Mouse (Mus musculus) T-helper 17 cell (primary cell): ENCODE measurements at regions not wholly inside any gene's neighbourhood (a gene's known extent, or its start where the extent isn't known, plus 50 kb on each side); places are given as distances from the start of the nearest gene placed in this dataset.

Source experiments
- in situ Hi-C, 2 experiments: fragments of 300-600 bp; cut with MboI, MseI; formaldehyde crosslinking; loops; 1 replicate in 1 of 2; 2 replicates in 1 of 2; pipeline ENCODE4 v1.15.1; 2025; ENCODE audit warnings: high pct_unique_total_duplicates in 2 of 2

- in situ Hi-C loops, result no loop called here
Measured at GRCm38 (mm10) chr13:40652916-40653315, 85.3 kb downstream of the Tfap2a start.

- in situ Hi-C loops, result no loop called here
Measured at GRCm38 (mm10) chr13:40651056-40651455, 87.1 kb downstream of the Tfap2a start.

GRCm38 (mm10) chr13:40650036-40650709 is 88.0 kb downstream of the Tfap2a start:
- in situ Hi-C loops, result no loop called here

GRCm38 (mm10) chr13:40649096-40650035 is 88.8 kb downstream of the Tfap2a start:
- in situ Hi-C loops, result no loop called here

DNA sequence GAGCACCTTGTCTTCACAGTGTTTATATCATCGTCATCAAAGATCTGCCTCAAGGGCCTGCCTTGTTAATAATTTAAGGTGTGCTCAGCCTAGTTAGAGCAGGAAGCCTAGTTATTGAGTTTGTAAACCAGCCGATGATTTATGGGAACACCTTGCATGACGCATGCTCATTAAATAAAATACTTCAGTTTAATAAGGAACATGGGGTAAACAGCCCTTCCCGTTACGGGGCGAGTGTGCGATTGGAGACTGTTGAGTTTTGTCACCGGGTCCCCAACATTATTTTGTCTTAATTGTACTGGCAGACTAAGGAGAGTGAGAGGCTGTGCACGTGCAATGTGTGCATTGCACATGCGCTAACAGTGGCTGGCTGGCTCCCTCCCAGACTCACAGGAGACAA is 92.0 kb downstream of the Tfap2a start:
- in situ Hi-C loops, result no loop called here

DNA sequence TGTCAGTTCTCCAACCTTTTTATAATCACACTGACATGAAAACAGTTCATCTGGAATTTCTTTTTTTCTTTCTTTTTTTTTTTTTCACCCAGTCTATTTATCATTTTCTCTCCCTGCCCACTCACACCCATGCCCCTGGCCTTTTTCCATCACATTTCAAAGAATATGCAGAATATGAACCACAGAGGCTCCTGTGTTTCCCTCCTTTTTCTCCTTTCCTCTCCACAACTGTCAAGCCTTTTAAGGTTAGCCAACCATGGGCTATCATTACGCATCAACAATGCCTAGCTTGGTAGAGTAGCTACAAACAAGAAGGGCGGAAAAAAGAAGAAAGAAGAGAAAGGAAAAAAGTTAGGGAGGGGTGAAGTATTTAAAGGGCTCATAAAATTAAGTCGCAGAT is 92.5 kb downstream of the Tfap2a start:
- in situ Hi-C loops, result no loop called here

DNA sequence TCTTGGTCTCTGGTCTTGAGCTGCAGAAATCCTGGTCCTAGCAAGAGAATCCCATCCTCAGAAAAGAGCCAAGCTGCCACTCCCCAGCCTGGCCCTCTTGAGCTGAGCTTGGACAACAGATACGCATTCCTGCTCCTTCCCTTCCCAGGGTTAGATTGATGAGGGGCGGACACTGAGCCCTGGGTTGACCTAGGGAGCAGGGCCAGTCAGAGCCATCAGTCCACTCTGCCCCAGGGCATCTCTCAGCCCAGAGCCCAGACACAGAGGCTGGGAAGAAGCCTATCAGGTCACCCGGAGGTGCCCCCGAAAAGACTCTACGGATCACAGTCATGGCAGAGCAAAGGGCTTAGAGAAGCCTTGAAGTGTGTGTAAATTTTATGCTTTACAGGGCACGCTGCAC is 95.2 kb downstream of the Tfap2a start:
- in situ Hi-C loops, result no loop called here

GRCm38 (mm10) chr13:40637269-40637668 is 100.9 kb downstream of the Tfap2a start:
- in situ Hi-C loops, result no loop called here

DNA sequence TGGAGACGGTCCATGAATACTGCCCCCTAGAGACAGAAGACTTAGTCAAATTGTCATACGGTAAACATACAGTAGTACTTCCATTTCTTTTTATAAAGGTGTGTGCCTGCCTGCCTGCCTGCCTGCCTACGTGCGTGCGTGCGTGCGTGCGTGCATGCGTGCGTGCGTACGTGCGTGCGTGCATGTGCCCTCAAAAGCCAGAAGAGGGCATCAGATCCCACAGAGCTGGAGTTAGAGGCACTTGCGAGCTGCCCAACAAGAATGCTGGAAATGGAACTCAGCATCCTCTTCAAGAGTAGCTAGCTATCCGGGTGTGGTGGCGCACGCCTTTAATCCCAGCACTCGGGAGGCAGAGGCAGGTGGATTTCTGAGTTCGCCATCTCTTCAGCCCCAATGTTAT is 120.3 kb downstream of the Tfap2a start:
- in situ Hi-C loops, result no loop called here

DNA sequence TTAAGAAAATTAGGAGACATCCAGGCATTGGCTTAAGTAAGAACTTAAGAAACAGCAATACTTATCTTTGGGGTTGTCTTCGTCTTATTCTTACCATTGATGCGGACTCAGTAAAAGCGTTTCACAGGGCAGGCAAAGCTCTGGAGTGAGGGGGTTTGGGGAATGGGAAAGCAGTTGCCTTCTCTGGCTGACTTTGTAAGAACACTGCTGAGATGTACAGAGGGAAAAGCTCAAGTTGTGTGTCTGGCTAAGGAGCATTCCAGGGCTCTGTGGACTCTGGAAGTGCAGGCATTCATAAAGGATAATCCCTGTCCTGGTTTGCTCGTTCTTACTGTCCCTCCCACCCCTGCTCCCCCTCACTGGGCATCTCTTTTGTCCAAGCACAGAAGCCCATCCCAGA is 129.7 kb downstream of the Tfap2a start:
- in situ Hi-C loops, result no loop called here

- in situ Hi-C loops, result no loop called here
Measured at GRCm38 (mm10) chr13:40606405-40607271, 131.5 kb downstream of the Tfap2a start.

- in situ Hi-C loops, result no loop called here
Measured at GRCm38 (mm10) chr13:40605686-40606404, 132.3 kb downstream of the Tfap2a start.

DNA sequence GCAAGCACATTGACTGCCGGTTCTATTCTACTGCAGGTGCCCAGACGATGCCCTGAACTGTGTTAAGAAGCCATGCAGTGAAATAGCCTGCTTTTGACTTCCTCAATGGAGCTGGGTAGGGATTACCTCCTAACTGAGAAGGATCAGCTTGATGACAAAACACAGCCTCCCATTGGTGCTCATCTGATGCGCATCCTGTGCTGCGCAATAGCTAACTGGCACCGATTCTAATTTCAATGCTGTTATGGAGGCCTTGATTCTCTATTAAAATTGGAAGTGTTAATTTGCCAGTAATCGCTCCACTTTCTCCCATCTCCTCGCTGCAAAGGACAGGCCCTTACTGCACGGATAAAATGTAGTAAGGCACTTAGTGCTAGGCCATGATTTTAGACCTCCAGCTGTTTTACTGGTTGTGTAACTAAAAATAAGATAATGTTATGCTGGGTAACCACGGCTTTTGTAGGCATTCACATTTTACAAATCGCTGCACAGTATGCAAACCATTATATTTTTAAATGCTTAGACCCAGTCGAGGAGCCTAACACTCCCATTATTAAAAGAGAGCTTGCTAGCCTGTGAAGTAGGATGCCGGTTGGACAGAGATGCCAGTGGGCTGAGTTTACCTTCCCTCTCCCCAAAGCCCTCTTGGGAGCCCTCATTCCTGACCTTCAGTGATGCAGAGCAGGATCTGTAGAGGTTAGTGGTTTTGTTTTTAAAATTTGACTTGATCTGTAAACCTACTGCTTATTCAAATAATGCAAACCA is 163.0 kb downstream of the Tfap2a start:
- in situ Hi-C loops, result no loop called here

- in situ Hi-C loops, result loop anchor here in 1 of 2 experiments (10.0 kb wide), 1 partner anchor 1425 kb away; no protein-coding TSS in a partner anchor
Measured at GRCm38 (mm10) chr13:40569461-40569860, 168.7 kb downstream of the Tfap2a start.

DNA sequence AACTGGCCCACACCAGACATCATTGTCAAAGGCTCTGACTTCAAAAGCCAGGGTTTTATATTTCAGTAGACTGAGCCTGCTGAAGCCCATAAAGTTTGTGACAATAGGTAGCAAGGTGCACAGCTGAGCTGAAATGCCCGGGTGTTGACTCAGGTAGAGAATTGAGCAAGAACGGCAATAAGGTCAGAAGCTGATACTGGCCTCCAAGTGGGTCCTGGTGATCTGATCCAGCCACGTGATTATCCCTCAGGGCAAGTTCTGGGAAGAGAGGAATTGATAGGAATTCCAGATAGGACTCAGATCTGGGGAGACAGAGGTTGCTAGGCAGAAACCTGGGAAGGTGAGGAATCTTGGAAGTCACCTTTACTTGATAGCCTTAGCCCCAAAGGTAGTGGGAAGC is 170.4 kb downstream of the Tfap2a start:
- in situ Hi-C loops, result loop anchor here in 1 of 2 experiments (10.0 kb wide), 1 partner anchor 1427 kb away; no protein-coding TSS in a partner anchor

DNA sequence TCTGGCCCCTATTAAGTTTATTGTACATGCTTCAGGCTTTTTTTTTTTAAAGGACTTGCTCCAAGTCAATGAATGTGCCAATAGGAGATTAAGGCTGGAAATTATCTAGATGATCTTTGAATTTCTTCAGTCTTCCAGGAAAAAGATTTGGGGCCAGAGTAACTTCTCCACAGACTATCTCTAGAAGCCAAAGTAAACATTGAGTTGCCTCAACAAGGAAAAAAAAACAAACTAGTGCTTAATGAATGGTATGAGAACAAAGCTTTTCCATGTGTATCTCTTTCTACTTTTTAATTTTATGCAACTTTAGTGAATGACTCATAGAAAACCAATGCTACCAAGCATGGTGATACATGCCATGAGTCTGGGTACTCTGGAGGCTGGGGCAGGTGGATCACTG is 173.8 kb downstream of the Tfap2a start:
- in situ Hi-C loops, result loop anchor here in 1 of 2 experiments (10.0 kb wide), 1 partner anchor 1430 kb away; no protein-coding TSS in a partner anchor

GRCm38 (mm10) chr13:40554368-40554767 is 183.8 kb downstream of the Tfap2a start:
- in situ Hi-C loops, result no loop called here

GRCm38 (mm10) chr13:40525501-40525900 is 164.3 kb upstream of the Ofcc1 start:
- in situ Hi-C loops, result no loop called here

DNA sequence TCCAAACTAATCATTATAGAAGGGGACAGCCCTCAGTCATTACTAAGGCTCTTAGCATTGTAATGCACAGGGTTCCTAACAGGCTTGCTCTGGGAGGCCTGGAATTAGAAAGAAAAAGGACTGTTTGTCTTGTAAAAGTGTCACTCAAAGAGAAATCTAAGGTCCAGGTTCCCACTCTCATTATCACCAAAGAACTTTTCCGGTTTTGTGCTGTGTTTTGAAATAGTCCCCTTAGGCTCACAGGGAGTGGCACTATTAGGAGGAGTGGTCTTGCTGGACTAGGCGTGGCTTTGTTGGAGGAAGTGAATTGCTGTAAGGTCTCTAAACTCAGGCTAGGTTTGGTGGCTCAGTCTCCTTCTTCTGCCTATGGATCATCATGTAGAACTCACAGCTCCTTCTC is 161.9 kb upstream of the Ofcc1 start:
- in situ Hi-C loops, result no loop called here

DNA sequence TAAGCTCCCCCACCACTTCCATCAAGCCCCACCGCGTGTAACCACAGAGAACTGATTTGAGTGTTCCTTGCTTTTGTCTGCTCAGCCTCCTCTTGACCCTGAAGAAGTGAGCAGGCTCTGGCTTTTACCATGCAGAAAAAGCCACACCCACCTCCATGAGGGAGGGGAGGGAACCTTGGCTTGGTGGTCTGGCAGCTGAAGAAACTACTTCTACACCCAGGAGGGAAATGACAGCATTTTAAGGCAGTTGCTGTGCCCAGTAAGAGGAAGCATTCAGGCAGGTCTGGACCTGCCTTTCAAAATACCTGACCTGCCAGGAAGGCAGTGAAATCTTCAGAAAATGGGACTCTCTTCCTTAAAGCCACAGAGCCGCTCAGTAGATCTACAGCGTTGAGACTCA is 156.9 kb upstream of the Ofcc1 start:
- in situ Hi-C loops, result no loop called here
